Mouse (Mus musculus): ENCODE measurements at regions not wholly inside any gene's neighbourhood (a gene's known extent, or its start where the extent isn't known, plus 50 kb on each side); places are given as distances from the start of the nearest gene placed in this dataset.

DNA sequence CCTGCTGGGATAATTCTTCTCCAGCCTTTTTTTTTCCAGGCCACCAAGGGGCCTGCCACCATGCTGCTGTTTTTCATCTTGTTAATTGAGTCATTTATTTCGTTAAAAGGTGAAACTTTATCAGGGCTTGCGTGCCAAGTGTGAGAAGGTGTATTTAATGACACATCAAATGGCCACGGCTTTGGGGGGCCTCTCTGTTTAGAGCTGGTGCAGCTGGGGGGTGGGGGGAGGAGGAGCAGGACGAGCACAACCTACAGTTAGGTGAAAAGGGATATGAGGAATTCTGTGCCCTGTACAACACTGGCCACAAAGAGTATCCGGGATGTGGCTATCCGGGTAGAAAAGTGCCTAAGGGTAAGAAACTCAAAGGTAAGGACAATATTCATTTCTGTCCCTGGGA lies 213.6 kb downstream of the Bcl11b start:
- Histone ChIP-seq H3K4me3 (ENCODE audit: low read depth, low read length) (no peak overlapping the region), H3K36me3 (ENCODE audit: control insufficient read depth, insufficient read depth, low read length) (no peaks in the 10 kb centered on the region), H3K4me2 (replicated peaks; ENCODE audit: low read depth, low read length) (no peak overlapping the region), H3K27ac (ENCODE audit: low read length) (no peak overlapping the region), H3K27me3 (ENCODE audit: control insufficient read depth, insufficient read depth, low read length) (no peaks in the 10 kb centered on the region), H3K9me3 (ENCODE audit: control insufficient read depth, low read depth, low read length) (0 out of 2 replicates have a peak, but pooled peaks cover 3% of the 10 kb centered on the region), H3K4me1 (ENCODE audit: control insufficient read depth, insufficient read depth, low read length) (no peaks in the 10 kb centered on the region), H3K9ac (replicated peaks; ENCODE audit: low read depth, low read length) (no peak overlapping the region)
- 36% methylated on average over 6 of the region's 6 CpGs for WGBS
- ATAC-seq (ENCODE audit: insufficient number of reproducible peaks, insufficient read depth, low FRiP score, low read depth), result no peak

- no peaks in the 10 kb centered on the region for H3K9me3 ChIP-seq (ENCODE audit: control insufficient read depth, low read depth, low read length)
- no peaks in the 10 kb centered on the region for H3K4me1 ChIP-seq (ENCODE audit: control insufficient read depth, insufficient read depth, low read length)
- WGBS, result 73% methylated on average over 5 of the region's 5 CpGs
- H3K27me3 ChIP-seq (ENCODE audit: control insufficient read depth, insufficient read depth, low read length), result no peaks in the 10 kb centered on the region
- H3K36me3 ChIP-seq (ENCODE audit: control insufficient read depth, insufficient read depth, low read length), result no peaks in the 10 kb centered on the region
- no peak overlapping the region for H3K4me3 ChIP-seq (ENCODE audit: low read depth, low read length)
- no peak overlapping the region for H3K9ac ChIP-seq (replicated peaks; ENCODE audit: low read depth, low read length)
- H3K27ac ChIP-seq (ENCODE audit: low read length), result no peak overlapping the region
- no peak overlapping the region for H3K4me2 ChIP-seq (replicated peaks; ENCODE audit: low read depth, low read length)
- no peak for ATAC-seq (ENCODE audit: insufficient number of reproducible peaks, insufficient read depth, low FRiP score, low read depth)
Observed at GRCm38 (mm10) chr12:107800296-107800695, 203.1 kb downstream of the Bcl11b start.

- no peak for ATAC-seq (ENCODE audit: insufficient number of reproducible peaks, insufficient read depth, low FRiP score, low read depth)
Observed at GRCm38 (mm10) chr12:107807634-107808033, 195.8 kb downstream of the Bcl11b start.

DNA sequence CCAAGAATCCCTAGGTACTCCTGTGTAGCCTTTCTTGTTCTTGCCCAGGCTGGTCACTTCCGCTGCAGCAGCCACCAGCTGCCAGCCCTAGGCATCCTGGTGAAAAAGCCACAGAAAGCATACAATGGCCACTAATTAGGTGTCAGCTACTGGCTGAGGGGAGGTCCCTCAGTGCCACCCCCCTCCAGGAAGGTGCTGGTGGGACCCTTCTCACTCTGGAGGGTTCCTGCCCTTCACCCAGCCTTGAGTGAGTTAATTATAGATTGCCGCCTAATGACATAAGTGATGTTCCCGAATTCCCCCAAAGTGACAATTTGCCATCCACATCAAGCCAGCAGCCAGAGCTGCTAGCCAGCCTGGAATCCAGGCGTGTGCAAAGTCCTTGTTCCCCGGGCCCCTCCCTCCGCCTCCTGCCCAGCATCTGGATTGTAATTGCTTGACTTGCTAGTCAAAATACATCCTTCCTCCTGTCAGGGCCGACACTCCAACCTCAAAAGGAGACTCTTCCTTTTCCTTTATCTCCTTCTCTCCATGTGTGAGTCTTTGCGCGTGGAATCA lies 195.2 kb downstream of the Bcl11b start:
- no peaks in the 10 kb centered on the region for H3K4me1 ChIP-seq (ENCODE audit: control insufficient read depth, insufficient read depth, low read length)
- WGBS, result 58% methylated on average over 9 of the region's 9 CpGs
- no peak overlapping the region for H3K27ac ChIP-seq (ENCODE audit: low read length)
- no peak for ATAC-seq (ENCODE audit: insufficient number of reproducible peaks, insufficient read depth, low FRiP score, low read depth)
- no peaks in the 10 kb centered on the region for H3K36me3 ChIP-seq (ENCODE audit: control insufficient read depth, insufficient read depth, low read length)
- H3K9ac ChIP-seq (replicated peaks; ENCODE audit: low read depth, low read length), result no peak overlapping the region
- H3K9me3 ChIP-seq (ENCODE audit: control insufficient read depth, low read depth, low read length), result no peaks in the 10 kb centered on the region
- H3K4me2 ChIP-seq (replicated peaks; ENCODE audit: low read depth, low read length), result no peak overlapping the region
- no peak overlapping the region for H3K4me3 ChIP-seq (ENCODE audit: low read depth, low read length)
- no peaks in the 10 kb centered on the region for H3K27me3 ChIP-seq (ENCODE audit: control insufficient read depth, insufficient read depth, low read length)

More at GRCm38 (mm10) chr12:107807634-107808033, 195.8 kb downstream of the Bcl11b start:
- H3K4me3 ChIP-seq (ENCODE audit: low read depth, low read length), result no peak overlapping the region
- no peaks in the 10 kb centered on the region for H3K9me3 ChIP-seq (ENCODE audit: control insufficient read depth, low read depth, low read length)
- H3K9ac ChIP-seq (replicated peaks; ENCODE audit: low read depth, low read length), result no peak overlapping the region
- H3K4me2 ChIP-seq (replicated peaks; ENCODE audit: low read depth, low read length), result no peak overlapping the region
- no peak overlapping the region for H3K27ac ChIP-seq (ENCODE audit: low read length)
- no peaks in the 10 kb centered on the region for H3K4me1 ChIP-seq (ENCODE audit: control insufficient read depth, insufficient read depth, low read length)
- WGBS, result 18% methylated on average over 11 of the region's 11 CpGs
- H3K36me3 ChIP-seq (ENCODE audit: control insufficient read depth, insufficient read depth, low read length), result no peaks in the 10 kb centered on the region
- H3K27me3 ChIP-seq (ENCODE audit: control insufficient read depth, insufficient read depth, low read length), result no peaks in the 10 kb centered on the region

GRCm38 (mm10) chr12:107811231-107811630 lies 192.2 kb downstream of the Bcl11b start:
- no peaks in the 10 kb centered on the region for H3K27me3 ChIP-seq (ENCODE audit: control insufficient read depth, insufficient read depth, low read length)
- no peak overlapping the region for H3K9ac ChIP-seq (replicated peaks; ENCODE audit: low read depth, low read length)
- no peak for ATAC-seq (ENCODE audit: insufficient number of reproducible peaks, insufficient read depth, low FRiP score, low read depth)
- H3K4me2 ChIP-seq (replicated peaks; ENCODE audit: low read depth, low read length), result no peak overlapping the region
- H3K36me3 ChIP-seq (ENCODE audit: control insufficient read depth, insufficient read depth, low read length), result no peaks in the 10 kb centered on the region
- 22% methylated on average over 5 of the region's 5 CpGs for WGBS
- no peak overlapping the region for H3K4me3 ChIP-seq (ENCODE audit: low read depth, low read length)
- H3K9me3 ChIP-seq (ENCODE audit: control insufficient read depth, low read depth, low read length), result no peaks in the 10 kb centered on the region
- H3K4me1 ChIP-seq (ENCODE audit: control insufficient read depth, insufficient read depth, low read length), result no peaks in the 10 kb centered on the region
- H3K27ac ChIP-seq (ENCODE audit: low read length), result no peak overlapping the region

GRCm38 (mm10) chr12:107812549-107813335 lies 190.7 kb downstream of the Bcl11b start:
- H3K27ac ChIP-seq (ENCODE audit: low read length), result no peak overlapping the region
- H3K36me3 ChIP-seq (ENCODE audit: control insufficient read depth, insufficient read depth, low read length), result no peaks in the 10 kb centered on the region
- H3K27me3 ChIP-seq (ENCODE audit: control insufficient read depth, insufficient read depth, low read length), result no peaks in the 10 kb centered on the region
- H3K4me2 ChIP-seq (replicated peaks; ENCODE audit: low read depth, low read length), result no peak overlapping the region
- H3K9me3 ChIP-seq (ENCODE audit: control insufficient read depth, low read depth, low read length), result no peaks in the 10 kb centered on the region
- no peak overlapping the region for H3K4me3 ChIP-seq (ENCODE audit: low read depth, low read length)
- no peak overlapping the region for H3K9ac ChIP-seq (replicated peaks; ENCODE audit: low read depth, low read length)
- H3K4me1 ChIP-seq (ENCODE audit: control insufficient read depth, insufficient read depth, low read length), result no peaks in the 10 kb centered on the region
- WGBS, result 56% methylated on average over 14 of the region's 14 CpGs
- no peak for ATAC-seq (ENCODE audit: insufficient number of reproducible peaks, insufficient read depth, low FRiP score, low read depth)

DNA sequence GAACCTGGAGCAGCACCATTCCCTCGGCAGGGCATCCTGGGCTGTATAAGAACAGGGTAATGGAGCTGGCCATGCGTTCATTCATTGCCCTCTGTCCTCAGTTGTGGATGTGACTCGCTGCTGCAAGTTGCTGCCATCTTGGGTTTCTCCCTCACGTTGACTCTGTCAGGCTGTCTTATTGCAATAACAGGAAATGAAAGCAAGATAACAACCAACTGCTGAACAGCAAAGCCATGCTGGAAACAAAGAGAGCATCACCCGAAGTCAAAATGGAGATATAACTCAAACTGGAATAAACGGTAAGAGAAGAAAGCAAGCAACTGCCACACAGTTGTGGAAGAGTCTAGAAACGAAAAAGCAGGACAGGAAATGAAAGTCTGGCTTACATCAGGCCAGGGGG lies 188.5 kb downstream of the Bcl11b start:
- no peak overlapping the region for H3K27ac ChIP-seq (ENCODE audit: low read length)
- H3K4me3 ChIP-seq (ENCODE audit: low read depth, low read length), result no peak overlapping the region
- ATAC-seq (ENCODE audit: insufficient number of reproducible peaks, insufficient read depth, low FRiP score, low read depth), result no peak
- H3K4me2 ChIP-seq (replicated peaks; ENCODE audit: low read depth, low read length), result no peak overlapping the region
- H3K27me3 ChIP-seq (ENCODE audit: control insufficient read depth, insufficient read depth, low read length), result no peaks in the 10 kb centered on the region
- H3K4me1 ChIP-seq (ENCODE audit: control insufficient read depth, insufficient read depth, low read length), result no peaks in the 10 kb centered on the region
- H3K36me3 ChIP-seq (ENCODE audit: control insufficient read depth, insufficient read depth, low read length), result no peaks in the 10 kb centered on the region
- H3K9me3 ChIP-seq (ENCODE audit: control insufficient read depth, low read depth, low read length), result no peaks in the 10 kb centered on the region
- no peak overlapping the region for H3K9ac ChIP-seq (replicated peaks; ENCODE audit: low read depth, low read length)
- 76% methylated on average over 7 of the region's 7 CpGs for WGBS

- ATAC-seq (ENCODE audit: insufficient number of reproducible peaks, insufficient read depth, low FRiP score, low read depth), result no peak
- Histone ChIP-seq H3K4me3 (ENCODE audit: low read depth, low read length) (no peak overlapping the region), H3K4me1 (ENCODE audit: control insufficient read depth, insufficient read depth, low read length) (no peaks in the 10 kb centered on the region), H3K4me2 (replicated peaks; ENCODE audit: low read depth, low read length) (no peak overlapping the region), H3K36me3 (ENCODE audit: control insufficient read depth, insufficient read depth, low read length) (no peaks in the 10 kb centered on the region), H3K27ac (ENCODE audit: low read length) (no peak overlapping the region), H3K9me3 (ENCODE audit: control insufficient read depth, low read depth, low read length) (no peaks in the 10 kb centered on the region), H3K27me3 (ENCODE audit: control insufficient read depth, insufficient read depth, low read length) (no peaks in the 10 kb centered on the region), H3K9ac (replicated peaks; ENCODE audit: low read depth, low read length) (no peak overlapping the region)
- 81% methylated on average over 5 of the region's 5 CpGs for WGBS
Observed at GRCm38 (mm10) chr12:107823768-107824394, 179.5 kb downstream of the Bcl11b start.

All from stomach, embryonic 14.5 days (tissue).